Comparison of ENCODE assay signal across 25 mouse cellular contexts in genomic region chr6:33305996-33306395, GRCm38 (mm10). TPM values are rescaled to one million over a fixed set of nuclear protein-coding genes. Genes with fewer than 3 reads are reported as not detected.
DNase-seq lines count a peak whose midpoint lies in the region; ATAC-seq lines count a peak whose summit lies in the region.
"Had no signal": no experiment of that assay in that cellular context is flagged by ENCODE, and none has a peak within 500 bp of the region (broad histone marks: within the 10 kb centered on the region; RNA-seq: fewer than 3 reads in every experiment).

No protein-coding gene starts in this region.

- H3K27me3 ChIP-seq in hindbrain, embryonic 10.5 days (ENCODE audit: insufficient read depth, poor library complexity, severe bottlenecking), result no peaks in the 10 kb centered on the region
- no peaks in the 10 kb centered on the region for H3K27me3 ChIP-seq in hindbrain, embryonic 11.5 days (ENCODE audit: control insufficient read depth, insufficient read depth, low read length)
- no peaks in the 10 kb centered on the region for H3K27me3 ChIP-seq in neural tube, embryonic 15.5 days (replicated peaks)
- H3K27me3 ChIP-seq: forebrain, embryonic 13.5 days; heart, embryonic 12.5 days; heart, embryonic 15.5 days; hindbrain, embryonic 12.5 days; hindbrain, embryonic 15.5 days had no signal

- peak; percentile 12 for DNase-seq in hindbrain, embryonic 10.5 days (ENCODE audit: low spot score)
- DNase-seq in hindbrain, embryonic 11.5 days (ENCODE audit: low spot score), result no peak
- peak; percentile 24 for DNase-seq in neural tube, embryonic 10.5 days (ENCODE audit: extremely low spot score, low spot score)
- peak; percentile 26 for DNase-seq in embryo, embryonic 9.5 days (ENCODE audit: extremely low spot score)
- DNase-seq in lung, postnatal 14 days, result no peak
- DNase-seq in cerebellum, adult 11 months, result no peak
- DNase-seq in frontal cortex, postnatal 14 days (ENCODE audit: low spot score in 2 of 2), result no peak
- DNase-seq: adrenal gland, postnatal 10 days; adrenal gland, postnatal 36 days; cerebellum, adult 2 months; cerebellum, adult 9-11 months; cerebellum, postnatal 25 days; gastrocnemius, adult 2 months; gastrocnemius, postnatal 14 days; heart, adult 18-20 months; heart, postnatal 10 days; heart, postnatal 36 days had no signal

- no peak overlapping the region for H3K27ac ChIP-seq in hindbrain, embryonic 10.5 days
- H3K27ac ChIP-seq in hindbrain, embryonic 11.5 days (ENCODE audit: low read depth, low read length), result no peak overlapping the region
- H3K27ac ChIP-seq in neural tube, embryonic 15.5 days (replicated peaks), result no peak overlapping the region
- H3K27ac ChIP-seq: forebrain, embryonic 10.5 days; forebrain, embryonic 13.5 days; gastrocnemius, adult 2 months; heart, embryonic 15.5 days; hindbrain, embryonic 12.5 days; hindbrain, embryonic 15.5 days had no signal

- peaks cover 14% of the 10 kb centered on the region for H3K36me3 ChIP-seq in hindbrain, embryonic 10.5 days
- no peaks in the 10 kb centered on the region for H3K36me3 ChIP-seq in hindbrain, embryonic 11.5 days (ENCODE audit: control insufficient read depth, insufficient read depth, low read length)
- H3K36me3 ChIP-seq in neural tube, embryonic 15.5 days, result no peaks in the 10 kb centered on the region; the same call in 1 of the 2 replicates
- H3K36me3 ChIP-seq: hindbrain, embryonic 15.5 days had no signal

- 63% methylated on average over 1 of the region's 1 CpGs for WGBS in hindbrain, embryonic 10.5 days
- 56% methylated on average over 1 of the region's 1 CpGs for WGBS in hindbrain, embryonic 11.5 days
- 73% methylated on average over 1 of the region's 1 CpGs for WGBS in neural tube, embryonic 15.5 days

- H3K9me3 ChIP-seq in hindbrain, embryonic 10.5 days, result no peaks in the 10 kb centered on the region
- H3K9me3 ChIP-seq in hindbrain, embryonic 11.5 days (ENCODE audit: control insufficient read depth, low read length), result no peaks in the 10 kb centered on the region
- H3K9me3 ChIP-seq in neural tube, embryonic 15.5 days (replicated peaks), result no peaks in the 10 kb centered on the region
- H3K9me3 ChIP-seq: forebrain, embryonic 10.5 days; forebrain, embryonic 13.5 days; heart, embryonic 12.5 days; heart, embryonic 15.5 days; hindbrain, embryonic 12.5 days; hindbrain, embryonic 15.5 days had no signal

- H3K4me3 ChIP-seq in hindbrain, embryonic 10.5 days, result no peak overlapping the region
- no peak overlapping the region for H3K4me3 ChIP-seq in hindbrain, embryonic 11.5 days (ENCODE audit: low read depth, low read length)
- H3K4me3 ChIP-seq in neural tube, embryonic 15.5 days (replicated peaks), result no peak overlapping the region
- H3K4me3 ChIP-seq: forebrain, embryonic 10.5 days; forebrain, embryonic 13.5 days; gastrocnemius, adult 2 months; heart, embryonic 12.5 days; heart, embryonic 15.5 days; hindbrain, embryonic 12.5 days; hindbrain, embryonic 15.5 days had no signal

- no peak overlapping the region for H3K9ac ChIP-seq in hindbrain, embryonic 11.5 days (ENCODE audit: low read depth, low read length)
- H3K9ac ChIP-seq in neural tube, embryonic 15.5 days (replicated peaks), result no peak overlapping the region
- H3K9ac ChIP-seq: forebrain, embryonic 13.5 days; heart, embryonic 12.5 days; heart, embryonic 15.5 days; hindbrain, embryonic 12.5 days; hindbrain, embryonic 15.5 days had no signal

- no peak overlapping the region for H3K4me2 ChIP-seq in hindbrain, embryonic 11.5 days (replicated peaks; ENCODE audit: low read depth, low read length)
- no peak overlapping the region for H3K4me2 ChIP-seq in neural tube, embryonic 15.5 days
- H3K4me2 ChIP-seq: forebrain, embryonic 13.5 days; heart, embryonic 12.5 days; heart, embryonic 15.5 days; hindbrain, embryonic 12.5 days; hindbrain, embryonic 15.5 days had no signal

- ATAC-seq in hindbrain, embryonic 11.5 days (ENCODE audit: low FRiP score), result no peak
- ATAC-seq in neural tube, embryonic 15.5 days (ENCODE audit: low FRiP score), result no peak
- ATAC-seq: forebrain, embryonic 13.5 days; forebrain, embryonic 16.5 days had no signal

- no peaks in the 10 kb centered on the region for H3K4me1 ChIP-seq in hindbrain, embryonic 10.5 days (replicated peaks)
- H3K4me1 ChIP-seq in hindbrain, embryonic 11.5 days (replicated peaks; ENCODE audit: control insufficient read depth, insufficient read depth, low read length), result no peaks in the 10 kb centered on the region
- no peaks in the 10 kb centered on the region for H3K4me1 ChIP-seq in neural tube, embryonic 15.5 days
- H3K4me1 ChIP-seq: forebrain, embryonic 13.5 days; hindbrain, embryonic 12.5 days; hindbrain, embryonic 15.5 days had no signal

RNA-seq across cellular contexts. Expression of gene Exoc4, which starts 57.1 kb away (rescaled TPM):
- 35.9 and 36.7 TPM in 2 replicates for polyA plus RNA-seq in hindbrain, embryonic 10.5 days (2016; fragmentation: Nextera tagmentation; extraction: Ambion mirVana)
- 29.6 and 44.6 TPM in 2 replicates for polyA plus RNA-seq in hindbrain, embryonic 11.5 days (2014; fragmentation: Nextera tagmentation; extraction: Ambion mirVana)
- polyA plus RNA-seq in neural tube, embryonic 15.5 days (2015; fragmentation: Nextera tagmentation; extraction: Ambion mirVana), result 38.8 and 40.7 TPM in 2 replicates

Comparison
In these comparisons a context has a peak if more than half of its experiments do, and no peak if none do; other contexts are left out.
1. DNase-seq: peak in hindbrain, embryonic 10.5 days (single experiment), neural tube, embryonic 10.5 days (single experiment) and embryo, embryonic 9.5 days (single experiment); none in hindbrain, embryonic 11.5 days (single experiment), lung, postnatal 14 days (single experiment), cerebellum, adult 11 months (single experiment) and frontal cortex, postnatal 14 days (0 of 2).